Mouse (Mus musculus) testis, adult 2 months (tissue): ENCODE results near the gene Il1rap.

Source experiments
- CTCF ChIP-seq: fragments of 200-500 bp; IDR thresholded peaks from 2 replicates; pipeline ENCODE4 v1.5.1; 2012; ENCODE audit warnings: low read depth, mild to moderate bottlenecking, inconsistent platforms, low read length, moderate library complexity; ENCODE audit not compliant: control insufficient read depth, insufficient read depth, insufficient replicate concordance
- POLR2A ChIP-seq: fragments of 200-500 bp; IDR thresholded peaks from 2 replicates; pipeline ENCODE4 v1.6.1; 2012; ENCODE audit warnings: low read depth, mild to moderate bottlenecking, inconsistent platforms, low read length, moderate library complexity; ENCODE audit not compliant: control insufficient read depth

GRCm38 (mm10) chr16:26722464-26722863 lies 141.0 kb downstream of the Il1rap start:
- TF ChIP-seq CTCF = no peak
- TF ChIP-seq POLR2A = no peak
